Mouse (Mus musculus) urinary bladder, postnatal 4 days (tissue): Measurements from ENCODE around the gene Strada.

Source experiments
- DNase-seq, 2 experiments: peaks; one replicate each; pipeline ENCODE4 v3.0.0; 2021 to 2022; ENCODE audit warnings: low spot score in 2 of 2

Gene Strada

GRCm38 (mm10) chr11:106191716-106192115, 10.3 kb downstream of the Strada start:
- no peak for DNase-seq

GRCm38 (mm10) chr11:106187326-106187725, 14.6 kb downstream of the Strada start:
- DNase-seq: no peak

DNA sequence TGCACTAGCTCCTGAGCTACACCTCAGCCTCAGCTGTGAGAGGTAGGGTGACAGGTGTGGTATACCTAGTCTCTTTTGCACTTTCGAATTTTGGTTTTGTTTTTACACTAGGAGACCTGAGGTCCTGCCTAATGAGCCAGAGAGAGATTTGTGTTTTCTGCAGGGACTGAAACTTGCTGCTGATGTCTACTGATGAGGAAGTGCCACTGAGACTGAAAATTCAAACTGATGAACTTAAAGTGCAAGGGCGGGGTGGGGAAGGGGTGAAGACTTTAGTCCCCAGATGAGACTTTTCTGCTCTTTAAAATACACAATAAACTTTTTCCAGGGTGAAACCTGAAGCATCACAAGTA, 21.5 kb downstream of the Strada start:
- DNase-seq: no peak

- DNase-seq: no peak
Observed at GRCm38 (mm10) chr11:106179711-106180448, 22.1 kb downstream of the Strada start.

- DNase-seq: no peak
Observed at GRCm38 (mm10) chr11:106178036-106178782, 23.8 kb downstream of the Strada start.

- no peak for DNase-seq
Observed at GRCm38 (mm10) chr11:106176372-106176771, 25.6 kb downstream of the Strada start.

GRCm38 (mm10) chr11:106175081-106175480, 26.9 kb downstream of the Strada start:
- no peak for DNase-seq

- DNase-seq: no peak
Observed at GRCm38 (mm10) chr11:106174372-106174771, 27.6 kb downstream of the Strada start.

- no peak for DNase-seq
Observed at GRCm38 (mm10) chr11:106173228-106173627, 28.7 kb downstream of the Strada start.

DNA sequence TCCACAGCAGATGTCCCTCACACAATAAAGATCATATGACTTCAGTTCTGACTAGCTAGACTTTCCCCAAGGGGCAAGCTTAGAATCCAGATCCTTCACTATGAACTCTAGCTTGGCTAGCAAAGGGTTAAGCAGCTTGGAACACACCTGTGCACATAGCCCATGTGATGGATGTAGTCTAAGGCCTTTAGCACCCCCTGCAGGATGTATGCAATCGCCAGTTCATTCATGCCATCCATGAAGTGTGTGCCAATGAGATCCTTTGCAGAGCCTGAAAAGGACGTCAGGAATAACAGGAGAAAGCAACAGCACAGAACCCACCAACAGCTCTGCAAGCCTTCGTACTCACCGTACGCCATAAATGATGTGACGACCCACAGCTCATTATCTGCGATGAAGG, 31.2 kb downstream of the Strada start:
- DNase-seq: no peak

DNA sequence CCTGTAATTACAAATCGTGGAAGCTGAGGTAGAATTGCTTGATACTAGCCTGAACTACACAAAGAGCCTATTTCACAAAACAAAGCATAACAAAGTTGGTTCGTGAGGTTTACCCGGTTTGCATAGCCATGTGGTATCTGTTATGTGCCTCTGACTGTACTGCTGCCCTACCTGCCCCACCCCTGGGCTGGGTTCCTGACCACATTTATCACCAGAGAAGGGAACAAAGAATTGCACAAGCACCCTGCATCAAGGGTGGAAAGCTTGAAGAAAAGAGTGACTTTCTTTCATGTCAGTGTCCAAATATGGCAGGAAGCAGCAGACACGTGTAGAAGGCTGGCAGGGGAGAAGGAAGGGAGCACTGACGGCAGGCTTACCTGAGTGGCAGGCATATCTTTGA, 34.5 kb downstream of the Strada start:
- DNase-seq: no peak

DNA sequence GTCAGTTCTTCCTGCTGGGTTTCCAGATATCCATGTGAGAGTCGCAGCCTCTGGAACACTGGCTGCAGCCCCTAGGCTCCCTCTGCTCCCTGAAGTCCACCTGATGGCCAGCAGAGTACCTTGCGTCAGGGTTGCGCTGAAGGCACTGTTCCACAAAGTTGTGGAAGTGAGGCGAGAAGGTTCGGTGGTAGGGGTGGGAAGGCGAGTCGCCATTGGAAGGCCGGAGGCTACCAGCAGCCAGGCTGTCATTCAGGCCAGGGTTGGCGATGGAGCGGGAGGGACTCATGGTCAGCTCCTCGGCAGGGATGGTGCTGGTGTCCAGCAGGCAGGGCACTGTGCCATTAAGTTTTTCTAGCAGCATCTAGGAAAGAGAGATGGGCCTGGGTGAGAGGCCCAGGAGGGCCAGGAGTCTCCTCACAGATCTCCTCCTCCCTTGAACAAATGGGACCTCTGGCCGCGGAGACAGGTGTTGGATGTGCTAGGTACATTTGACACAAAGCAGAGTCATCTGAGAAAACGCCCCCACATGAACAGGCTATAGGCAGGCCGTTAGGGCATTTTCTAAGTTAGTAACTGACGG, 37.3 kb downstream of the Strada start:
- no peak for DNase-seq

DNA sequence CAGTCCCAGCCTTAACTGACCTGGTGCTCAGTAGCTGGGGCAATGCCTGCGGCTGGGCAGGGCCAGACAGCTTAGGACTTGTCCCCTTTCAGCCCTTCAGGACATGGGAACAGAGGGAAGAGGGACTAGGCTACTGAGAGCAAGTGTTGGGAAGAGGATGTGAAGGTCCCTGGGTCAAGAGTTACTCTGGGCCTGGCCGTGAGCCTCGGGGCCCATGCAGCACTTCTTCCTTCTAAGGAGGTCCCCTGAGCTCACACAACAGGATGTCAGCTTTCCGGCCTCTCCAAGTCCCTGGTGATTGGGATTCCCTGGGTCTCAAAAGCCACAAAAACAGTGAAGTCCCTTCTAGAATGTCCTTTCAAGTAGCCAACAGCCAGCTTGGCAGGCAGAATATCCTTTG, 38.4 kb downstream of the Strada start:
- DNase-seq: no peak

- no peak for DNase-seq
Observed at GRCm38 (mm10) chr11:106162237-106162636, 39.7 kb downstream of the Strada start.

GRCm38 (mm10) chr11:106160841-106161721, 40.9 kb downstream of the Strada start, which contains the start of the genes Gm10840 and Limd2:
Gene Gm10840, plus strand, starts transcription at chr11:106160850.
Gene Limd2, minus strand, starts transcription at chr11:106160860.
- DNase-seq: no peak

GRCm38 (mm10) chr11:106159921-106160840, 41.8 kb downstream of the Strada start:
- DNase-seq: peak; percentile 75 to 77

GRCm38 (mm10) chr11:106159216-106159920, 42.6 kb downstream of the Strada start:
- no peak for DNase-seq

DNA sequence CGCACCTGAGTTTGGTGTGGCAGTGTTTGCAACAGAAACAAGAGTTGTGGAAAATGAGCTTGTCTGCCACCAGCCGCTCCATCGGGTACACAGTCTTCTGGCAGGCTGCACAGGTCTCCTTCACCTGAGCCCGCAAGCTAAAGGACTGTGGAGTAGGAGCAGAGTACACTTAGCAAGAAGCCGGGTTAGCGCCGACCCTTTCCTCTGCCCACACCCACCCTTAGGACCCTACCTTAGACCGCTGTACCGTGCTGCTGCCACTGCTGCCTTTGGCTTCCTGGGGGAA, 43.1 kb downstream of the Strada start:
- DNase-seq: no peak

DNA sequence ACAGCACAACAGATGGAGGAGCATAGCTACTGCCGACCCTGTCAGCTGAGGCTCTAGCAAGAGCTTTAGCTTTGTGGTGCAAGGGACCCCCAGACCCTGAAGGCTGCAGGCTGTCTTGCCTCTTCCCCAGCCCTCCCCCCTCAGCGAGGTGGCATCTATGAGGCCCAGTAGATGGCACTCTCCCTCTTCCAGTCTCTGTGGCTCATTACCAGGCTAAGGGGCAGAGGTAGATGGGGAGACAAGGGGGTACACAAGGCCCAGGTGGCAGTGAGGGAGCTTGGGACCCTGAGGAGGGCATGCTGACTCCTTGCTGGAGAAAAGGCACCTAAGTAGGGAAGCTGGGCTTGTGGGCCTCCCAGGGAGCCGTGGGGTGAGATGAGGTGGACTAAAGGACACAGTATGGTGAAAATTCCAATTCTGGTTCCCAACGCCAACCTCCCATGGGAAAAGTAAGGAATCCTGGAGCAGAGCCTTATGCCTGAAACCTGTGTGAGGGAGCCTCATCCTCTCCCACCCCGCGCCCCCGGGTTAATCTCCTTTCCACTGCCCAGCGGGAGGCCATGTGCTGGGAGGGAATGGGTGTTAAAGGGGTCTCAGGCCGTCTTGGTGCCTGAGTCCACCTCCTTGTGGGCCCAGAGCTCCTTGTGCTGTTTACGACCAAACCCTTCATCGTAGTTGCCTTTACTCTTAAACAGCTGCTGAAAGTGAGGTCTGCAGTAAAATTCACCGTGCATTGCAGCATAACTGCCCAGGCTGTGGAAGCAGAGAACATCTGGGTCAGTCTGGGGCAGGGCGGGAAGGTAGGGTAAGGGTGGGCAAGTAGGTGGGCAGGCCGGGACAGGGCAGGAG, 43.7 kb downstream of the Strada start:
- DNase-seq: no peak
